Mouse (Mus musculus) neural tube, embryonic 15.5 days (tissue): ENCODE measurements around the gene Dennd4b. TPM values are rescaled to one million over a fixed set of nuclear protein-coding genes. Genes with fewer than 3 reads are reported as not detected.
"Not testable (repeated sequence)": the region's sequence is repeated elsewhere in the genome, so short reads cannot be mapped to it uniquely, and the experiment has no call there.

Experiments used
- ATAC-seq: fragments of 200-750 bp; cut with Nextera tagmentation; 2 replicates; pipeline ENCODE4 v1.8.0; 2017; ENCODE audit warnings: mild to moderate bottlenecking, moderate TSS enrichment, moderate library complexity; ENCODE audit not compliant: low FRiP score
- H3K27ac ChIP-seq: fragments of 300-500 bp; sonication (generic); replicated peaks from 2 replicates; pipeline ENCODE4 v1.5.1; 2015; ENCODE audit warnings: mild to moderate bottlenecking, inconsistent platforms
- H3K27me3 ChIP-seq: fragments of 300-500 bp; sonication (generic); replicated peaks from 2 replicates; pipeline ENCODE4 v1.6.1; 2015; ENCODE audit warnings: inconsistent platforms
- H3K36me3 ChIP-seq: fragments of 300-500 bp; sonication (generic); 2 replicates; pipeline ENCODE4 v1.6.1; 2015; ENCODE audit warnings: inconsistent platforms
- H3K4me1 ChIP-seq: fragments of 300-500 bp; sonication (generic); 2 replicates; pipeline ENCODE4 v1.6.1; 2015; ENCODE audit warnings: inconsistent platforms
- H3K4me2 ChIP-seq: fragments of 300-500 bp; sonication (generic); 2 replicates; pipeline ENCODE4 v1.6.1; 2015; ENCODE audit warnings: inconsistent platforms, mild to moderate bottlenecking, moderate library complexity
- H3K4me3 ChIP-seq: fragments of 300-500 bp; sonication (generic); replicated peaks from 2 replicates; pipeline ENCODE4 v1.5.1; 2015; ENCODE audit warnings: mild to moderate bottlenecking, inconsistent platforms
- H3K9ac ChIP-seq: fragments of 300-500 bp; sonication (generic); replicated peaks from 2 replicates; pipeline ENCODE4 v1.6.1; 2015; ENCODE audit warnings: mild to moderate bottlenecking, inconsistent platforms
- H3K9me3 ChIP-seq: fragments of 300-500 bp; sonication (generic); replicated peaks from 2 replicates; pipeline ENCODE4 v1.6.1; 2016; ENCODE audit warnings: inconsistent platforms
- WGBS: fragments of 180-500 bp; shearing (Covaris S2); methylation state at CpG from one replicate; pipeline ENCODE4 v1.1.7; 2015; ENCODE audit warnings: mixed read lengths; 5-methylcytosine and 5-hydroxymethylcytosine counted together
- polyA plus RNA-seq: library from polyadenylated mRNA; unstranded; fragments of >200 nt; fragmentation: Nextera tagmentation; extraction: Ambion mirVana; gene quantifications from 2 replicates; pipeline ENCODE4 v1.2.1, GENCODE M21; 2015

The Dennd4b gene
- polyA plus RNA-seq, 1 experiment from 2014 or later, result 7.3 TPM

DNA sequence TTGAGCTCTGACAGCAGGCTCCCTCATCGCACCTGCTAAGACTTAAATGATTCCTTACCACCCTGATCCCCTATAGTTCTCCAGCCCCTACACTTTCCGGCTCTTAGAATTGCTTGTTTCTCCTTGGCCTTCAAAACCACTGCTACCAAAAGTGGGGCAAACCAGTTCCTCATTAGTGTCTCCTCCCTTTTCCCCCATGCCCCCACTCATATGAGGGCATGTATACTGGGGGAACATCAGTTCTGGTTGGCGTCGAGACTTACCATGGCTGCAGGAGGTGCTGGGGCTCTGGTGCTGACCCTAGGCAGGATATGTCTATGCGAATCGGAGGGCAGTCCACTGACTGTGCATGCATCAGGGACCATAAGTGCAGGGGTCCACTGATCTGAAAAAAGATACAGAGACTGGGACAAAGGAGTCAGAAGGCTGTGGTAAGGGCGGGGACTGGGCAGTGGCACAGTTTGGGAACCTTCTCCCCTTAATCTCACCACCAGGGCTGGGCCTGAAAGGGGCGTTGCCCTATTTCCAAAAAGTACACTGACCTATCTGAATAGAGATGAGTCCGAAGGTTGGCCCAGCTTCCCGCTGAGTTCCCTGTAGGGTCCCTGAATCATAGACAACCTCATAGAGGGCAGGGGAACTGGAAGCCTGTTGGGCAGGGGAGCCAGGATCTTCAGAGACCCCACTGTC lies 23.2 kb upstream of the Dennd4b start:
- Histone ChIP-seq H3K27ac (no peak overlapping the region), H3K27me3 (no peaks in the 10 kb centered on the region), H3K9ac (no peak overlapping the region), H3K4me3 (no peak overlapping the region), H3K4me2 (no peak overlapping the region), H3K36me3 (no peaks in the 10 kb centered on the region), H3K9me3 (no peaks in the 10 kb centered on the region), H3K4me1 (peaks cover 16% of the 10 kb centered on the region)
- 92% methylated on average over 10 of the region's 10 CpGs for WGBS
- ATAC-seq, result no peak

DNA sequence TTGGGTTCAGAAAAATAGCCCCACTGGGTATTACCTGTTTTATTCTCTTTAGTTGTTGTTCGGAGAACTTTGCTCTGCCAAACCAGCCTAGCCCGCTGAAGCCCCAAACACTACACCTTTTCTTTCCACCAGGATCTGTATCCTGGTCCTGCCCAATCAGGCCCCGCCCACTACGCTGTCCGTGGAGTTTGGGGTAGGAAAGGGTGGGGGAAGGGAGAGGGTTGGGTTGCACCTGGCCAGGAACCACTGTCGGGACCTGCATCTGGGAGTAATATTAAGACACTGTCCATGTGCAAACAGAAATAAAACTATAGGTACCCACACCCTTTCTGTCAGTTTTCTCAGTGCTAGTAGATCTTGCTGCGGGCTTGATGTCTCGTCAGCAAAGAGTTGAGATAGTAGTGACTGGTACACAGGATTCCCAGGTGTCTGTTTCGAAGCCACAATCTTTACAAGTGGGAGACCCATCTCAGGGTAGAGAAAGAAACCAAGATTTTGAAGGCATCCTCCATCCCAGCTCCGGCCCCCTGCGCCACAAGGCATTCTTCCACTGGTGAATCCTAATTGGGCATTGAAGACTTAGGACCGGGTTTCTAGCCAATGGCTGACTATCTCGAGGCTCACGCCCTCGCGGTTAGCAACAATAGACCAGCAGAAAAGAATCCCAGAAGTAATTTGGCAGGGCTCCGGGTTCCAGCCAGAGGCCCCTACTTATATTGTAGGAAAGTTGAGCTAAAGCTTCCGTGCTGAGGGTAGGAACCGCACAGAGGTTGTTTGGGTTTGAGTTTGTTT lies 21.8 kb upstream of the Dennd4b start, which contains the start of gene Creb3l4:
Gene Creb3l4 (minus strand): TSS at position 529 of the 792 bp plus-strand sequence.
- ATAC-seq, result peak; percentile 28; the same call in 1 of the 2 replicates
- no peaks in the 10 kb centered on the region for H3K9me3 ChIP-seq
- peak within 1 kb of the TSS; percentile 35 for H3K4me3 ChIP-seq
- peaks cover 19% of the 10 kb centered on the region for H3K4me1 ChIP-seq
- 3% methylated on average over 19 of the region's 19 CpGs for whole genome bisulfite sequencing
- no peaks in the 10 kb centered on the region for H3K27me3 ChIP-seq
- H3K9ac ChIP-seq, result peak within 1 kb of the TSS; percentile 37
- H3K4me2 ChIP-seq, result peak within 1 kb of the TSS; percentile 62
- H3K36me3 ChIP-seq, result no peaks in the 10 kb centered on the region
- 0 out of 2 replicates have a peak within 1 kb of the TSS, but pooled peaks have one; percentile 20 for H3K27ac ChIP-seq

DNA sequence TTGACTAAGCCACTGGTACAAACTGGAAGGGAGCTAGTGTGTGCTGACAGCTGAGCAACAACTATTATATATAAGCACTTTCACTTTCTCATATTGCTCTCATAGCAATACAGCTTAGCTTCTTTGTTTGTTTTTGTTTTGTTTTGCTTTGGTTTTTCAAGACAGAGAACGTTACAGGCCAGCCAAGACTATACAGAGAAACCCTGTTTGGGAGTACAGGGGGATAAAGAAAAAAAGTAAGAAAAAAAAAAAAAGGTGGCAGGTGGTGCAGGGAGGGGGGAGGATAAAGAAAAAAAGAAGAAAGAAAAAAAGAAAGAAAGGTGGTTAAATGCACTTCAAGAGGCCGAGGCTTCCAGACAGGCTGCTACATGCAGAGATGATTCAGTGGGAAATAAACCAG lies 19.6 kb upstream of the Dennd4b start:
- Histone ChIP-seq H3K4me1 (peaks cover 33% of the 10 kb centered on the region), H3K27ac (no peak overlapping the region), H3K9ac (no peak overlapping the region), H3K4me3 (no peak overlapping the region), H3K27me3 (no peaks in the 10 kb centered on the region), H3K4me2 (no peak overlapping the region), H3K9me3 (no peaks in the 10 kb centered on the region), H3K36me3 (no peaks in the 10 kb centered on the region)
- ATAC-seq, result no peak
- WGBS, result 71% methylated on average over 2 of the region's 2 CpGs

DNA sequence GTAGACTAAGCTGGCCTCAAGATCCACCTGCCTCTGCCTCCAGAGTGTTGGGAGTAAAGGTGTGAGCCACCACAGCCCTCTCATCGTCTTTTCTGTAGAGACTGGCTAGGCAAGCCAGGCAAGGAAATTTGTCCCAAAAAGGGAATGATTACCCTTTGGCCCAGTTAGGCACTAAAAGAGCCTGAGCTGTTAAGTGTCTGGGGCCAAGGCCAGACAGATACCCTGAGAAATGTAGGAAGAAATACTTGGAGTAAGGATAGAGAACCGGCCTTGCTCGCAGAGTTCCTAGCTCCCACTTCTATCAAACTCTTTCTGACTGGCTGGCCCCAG lies 17.4 kb upstream of the Dennd4b start:
- Histone ChIP-seq H3K9ac (peak overlapping the region; percentile 81), H3K4me2 (peak overlapping the region; percentile 88), H3K36me3 (peaks cover 10% of the 10 kb centered on the region; the same call in 1 of the 2 replicates), H3K9me3 (no peaks in the 10 kb centered on the region), H3K27ac (peak overlapping the region; percentile 81), H3K27me3 (no peaks in the 10 kb centered on the region), H3K4me3 (peak overlapping the region; percentile 79), H3K4me1 (peaks cover 39% of the 10 kb centered on the region)
- ATAC-seq, result peak; percentile 26
- 0% methylated on average over 3 of the region's 3 CpGs for WGBS

DNA sequence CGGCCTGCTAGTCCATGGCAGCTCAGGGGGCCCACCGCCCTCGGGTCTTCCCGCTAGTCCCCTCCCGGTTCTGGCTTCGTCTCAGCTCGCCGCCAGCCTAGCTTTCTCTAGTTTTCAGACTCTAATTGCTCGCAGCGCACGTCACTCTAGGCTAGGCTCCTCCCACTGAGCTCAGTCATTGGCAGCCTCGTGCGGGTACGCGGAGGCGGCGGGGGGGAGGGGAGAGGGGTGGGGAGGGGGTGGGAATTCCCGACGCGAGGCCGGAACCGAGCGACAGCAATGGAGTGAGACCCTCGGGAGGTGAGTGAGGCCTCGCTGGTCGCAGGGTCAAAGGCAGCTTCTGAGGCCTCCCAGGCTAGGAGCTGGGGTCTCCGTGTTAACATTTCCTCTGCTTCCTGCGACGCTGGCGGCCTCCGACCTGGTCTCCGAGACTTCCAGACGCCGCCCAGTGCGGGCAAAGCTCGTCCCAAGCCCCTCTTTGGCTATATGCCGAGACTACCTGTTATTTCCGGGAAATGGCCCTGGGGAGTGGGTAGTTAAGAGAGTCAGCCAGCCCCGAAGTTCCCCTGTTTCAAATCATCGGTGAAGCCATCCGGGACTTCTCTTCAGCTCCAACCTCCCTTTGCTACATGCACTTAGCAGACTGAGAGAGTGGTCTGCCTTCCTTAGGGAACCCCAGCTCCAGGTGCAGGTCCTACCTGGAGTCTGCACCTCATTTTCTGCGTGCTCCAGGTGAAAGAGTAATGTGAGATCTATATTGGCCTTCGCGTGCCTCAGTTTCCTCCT lies 16.8 kb upstream of the Dennd4b start, which contains the start of gene Slc39a1:
Gene Slc39a1 (plus strand): TSS at position 213 of the 786 bp plus-strand sequence.
- H3K36me3 ChIP-seq, result peaks cover 10% of the 10 kb centered on the region; the same call in 1 of the 2 replicates
- peak within 1 kb of the TSS; percentile 81 for H3K9ac ChIP-seq
- no peaks in the 10 kb centered on the region for H3K27me3 ChIP-seq
- whole genome bisulfite sequencing, result under 1% methylated on average over 43 of the region's 44 CpGs
- peak within 1 kb of the TSS; percentile 88 for H3K4me2 ChIP-seq
- peak within 1 kb of the TSS; percentile 81 for H3K27ac ChIP-seq
- no peaks in the 10 kb centered on the region for H3K9me3 ChIP-seq
- H3K4me3 ChIP-seq, result peak within 1 kb of the TSS; percentile 79
- peak; percentile 94 for ATAC-seq
- H3K4me1 ChIP-seq, result peaks cover 35% of the 10 kb centered on the region

DNA sequence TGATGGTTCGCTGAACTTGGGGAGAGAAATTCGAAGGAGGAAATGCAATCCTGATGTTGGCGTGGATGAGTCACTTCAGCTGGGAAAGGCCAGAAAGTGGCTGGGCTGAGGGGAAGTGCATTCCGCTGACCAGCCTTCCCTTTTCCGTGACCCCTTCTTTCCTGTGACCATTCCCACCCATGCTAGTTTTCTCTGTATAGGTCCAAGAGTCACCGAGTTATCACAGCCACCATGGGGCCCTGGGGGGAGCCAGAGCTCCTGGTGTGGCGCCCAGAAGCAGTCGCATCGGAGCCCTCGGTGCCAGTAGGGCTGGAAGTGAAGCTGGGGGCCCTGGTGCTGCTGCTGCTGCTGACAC lies 16.3 kb upstream of the Dennd4b start:
- ATAC-seq, result no peak
- Histone ChIP-seq H3K9me3 (no peaks in the 10 kb centered on the region), H3K36me3 (peaks cover 10% of the 10 kb centered on the region; the same call in 1 of the 2 replicates), H3K9ac (peak overlapping the region; percentile 81), H3K4me1 (peaks cover 32% of the 10 kb centered on the region), H3K4me2 (peak overlapping the region; percentile 88), H3K27me3 (no peaks in the 10 kb centered on the region), H3K27ac (peak overlapping the region; percentile 81), H3K4me3 (peak overlapping the region; percentile 79)
- WGBS, result 11% methylated on average over 10 of the region's 10 CpGs

DNA sequence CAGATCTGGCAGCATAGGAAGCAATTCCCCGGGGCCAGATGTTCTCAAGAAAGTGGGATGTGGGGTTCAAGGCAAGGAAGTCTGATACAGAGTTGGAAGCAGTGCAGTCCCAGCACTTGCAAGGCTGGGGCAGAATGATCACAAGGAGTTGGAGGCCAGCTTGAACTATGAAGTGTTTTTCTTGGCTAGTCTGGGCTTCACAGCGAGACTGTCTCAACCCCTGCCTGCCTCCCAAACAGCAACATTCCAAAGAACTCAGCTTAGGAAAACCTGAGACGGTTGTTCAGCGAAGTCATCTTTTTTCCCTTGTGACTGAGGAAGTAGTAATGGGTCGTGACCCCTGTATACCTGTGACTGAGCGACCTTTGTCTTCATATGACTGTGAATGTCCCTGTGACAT lies 14.2 kb upstream of the Dennd4b start:
- 88% methylated on average over 6 of the region's 6 CpGs for WGBS
- no peak overlapping the region for H3K9ac ChIP-seq
- no peaks in the 10 kb centered on the region for H3K27me3 ChIP-seq
- no peak overlapping the region for H3K4me2 ChIP-seq
- no peak overlapping the region for H3K4me3 ChIP-seq
- H3K27ac ChIP-seq, result no peak overlapping the region
- H3K4me1 ChIP-seq, result peaks cover 39% of the 10 kb centered on the region
- peaks cover 10% of the 10 kb centered on the region; the same call in 1 of the 2 replicates for H3K36me3 ChIP-seq
- no peak for ATAC-seq
- no peaks in the 10 kb centered on the region for H3K9me3 ChIP-seq

DNA sequence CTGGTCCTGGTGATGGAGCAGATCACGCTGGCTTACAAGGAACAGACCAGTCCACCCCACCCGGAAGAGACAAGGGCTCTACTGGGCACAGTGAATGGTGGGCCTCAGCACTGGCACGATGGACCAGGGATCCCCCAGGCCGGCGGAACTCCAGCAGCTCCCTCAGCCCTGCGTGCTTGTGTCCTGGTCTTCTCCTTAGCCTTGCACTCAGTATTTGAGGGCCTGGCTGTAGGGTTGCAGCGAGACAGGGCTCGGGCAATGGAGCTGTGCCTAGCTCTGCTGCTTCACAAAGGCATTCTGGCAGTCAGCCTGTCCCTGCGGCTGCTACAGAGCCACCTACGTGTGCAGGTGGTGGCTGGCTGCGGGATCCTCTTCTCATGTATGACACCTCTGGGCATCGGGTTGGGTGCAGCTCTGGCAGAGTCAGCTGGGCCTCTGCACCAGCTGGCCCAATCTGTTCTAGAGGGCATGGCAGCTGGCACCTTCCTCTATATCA lies 13.2 kb upstream of the Dennd4b start:
- H3K9ac ChIP-seq, H3K27ac ChIP-seq, H3K4me2 ChIP-seq, ATAC-seq, H3K9me3 ChIP-seq, H3K27me3 ChIP-seq, H3K4me3 ChIP-seq: not testable (repeated sequence)
- Histone ChIP-seq H3K36me3 (peaks cover 10% of the 10 kb centered on the region; the same call in 1 of the 2 replicates), H3K4me1 (peaks cover 48% of the 10 kb centered on the region)
- 96% methylated on average over 10 of the region's 12 CpGs for WGBS

DNA sequence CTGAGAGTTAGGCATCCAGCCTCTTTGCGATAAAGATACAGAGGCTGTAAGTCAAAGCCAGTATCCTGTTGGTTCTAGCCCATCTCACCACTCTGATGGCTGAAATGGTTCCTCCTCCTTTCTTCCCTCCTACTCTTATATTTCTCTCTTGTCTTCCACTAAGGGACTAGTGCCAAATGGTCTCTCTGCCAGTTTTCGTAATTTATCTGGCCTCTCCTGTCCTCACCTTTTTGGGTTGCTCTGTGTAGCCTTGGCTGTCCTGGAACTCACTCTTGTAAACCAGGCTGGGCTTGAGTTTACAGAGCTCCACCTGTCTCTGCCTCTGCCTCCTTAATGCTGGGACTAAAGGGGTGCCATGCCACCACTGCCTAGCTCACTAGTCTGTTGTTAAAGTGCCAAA lies 12.3 kb upstream of the Dennd4b start:
- not testable (repeated sequence) for H3K9me3 ChIP-seq, H3K4me2 ChIP-seq, H3K4me3 ChIP-seq, H3K9ac ChIP-seq, H3K27me3 ChIP-seq, H3K27ac ChIP-seq, ATAC-seq
- peaks cover 17% of the 10 kb centered on the region for H3K36me3 ChIP-seq
- WGBS, result 92% methylated on average over 2 of the region's 2 CpGs
- H3K4me1 ChIP-seq, result peaks cover 45% of the 10 kb centered on the region

DNA sequence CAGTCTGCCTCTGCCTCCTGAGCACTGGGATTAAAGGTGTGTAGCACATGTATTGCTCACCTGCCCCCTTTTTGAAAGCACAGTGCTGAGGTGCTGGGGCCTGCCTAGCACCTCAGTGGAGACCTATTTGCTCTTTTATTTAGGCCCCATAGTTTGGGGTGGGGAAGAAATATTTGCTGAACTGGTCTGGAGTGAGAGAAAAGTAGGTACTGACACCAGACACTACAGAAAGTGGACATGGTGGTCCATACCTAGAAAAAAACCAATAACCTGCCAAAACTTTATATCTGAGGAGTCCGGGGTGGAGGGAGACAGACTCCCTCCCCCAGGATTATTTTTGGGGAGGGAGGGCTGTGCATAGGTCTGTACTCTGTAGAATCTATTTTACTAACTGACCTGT lies 11.8 kb upstream of the Dennd4b start:
- H3K27me3 ChIP-seq, H3K9ac ChIP-seq, H3K27ac ChIP-seq, H3K9me3 ChIP-seq: not testable (repeated sequence)
- Histone ChIP-seq H3K36me3 (peaks cover 17% of the 10 kb centered on the region), H3K4me3 (peak overlapping the region; percentile 69; the same call in 1 of the 2 replicates), H3K4me1 (peaks cover 45% of the 10 kb centered on the region), H3K4me2 (peak overlapping the region; percentile 81)
- WGBS, result 78% methylated on average over 1 of the region's 1 CpGs
- ATAC-seq, result peak; percentile 2; the same call in 1 of the 2 replicates
